Mouse (Mus musculus) lung, postnatal 10 days (tissue): ENCODE measurements around the gene Cyp2a5.
"Not testable (repeated sequence)": the region's sequence is repeated elsewhere in the genome, so short reads cannot be mapped to it uniquely, and the experiment has no call there.

ENCODE experiments used
- DNase-seq: peaks from one replicate; pipeline ENCODE4 v3.0.0; 2021

Gene Cyp2a5

DNA sequence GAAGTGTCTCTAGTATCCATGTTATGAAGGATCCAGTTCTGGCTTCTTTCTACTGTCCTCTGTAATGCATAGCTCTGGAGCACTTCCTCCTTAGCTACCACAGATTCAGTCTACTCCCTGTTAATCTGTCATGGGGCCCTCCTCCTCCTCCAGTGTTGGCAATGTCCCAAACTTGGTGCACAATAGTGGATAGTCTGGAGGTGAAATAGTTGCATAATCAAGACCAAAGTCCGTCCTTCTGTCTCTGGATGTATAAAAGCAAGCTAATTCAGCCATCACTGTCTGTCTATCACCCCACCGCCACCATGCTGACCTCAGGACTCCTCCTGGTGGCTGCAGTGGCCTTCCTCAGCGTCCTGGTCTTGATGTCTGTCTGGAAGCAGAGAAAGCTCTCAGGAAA, at the start of gene Cyp2a5:
TSS of gene Cyp2a5 (plus strand) at position 247 of the 400 bp plus-strand sequence.
- not testable (repeated sequence) for DNase-seq

DNA sequence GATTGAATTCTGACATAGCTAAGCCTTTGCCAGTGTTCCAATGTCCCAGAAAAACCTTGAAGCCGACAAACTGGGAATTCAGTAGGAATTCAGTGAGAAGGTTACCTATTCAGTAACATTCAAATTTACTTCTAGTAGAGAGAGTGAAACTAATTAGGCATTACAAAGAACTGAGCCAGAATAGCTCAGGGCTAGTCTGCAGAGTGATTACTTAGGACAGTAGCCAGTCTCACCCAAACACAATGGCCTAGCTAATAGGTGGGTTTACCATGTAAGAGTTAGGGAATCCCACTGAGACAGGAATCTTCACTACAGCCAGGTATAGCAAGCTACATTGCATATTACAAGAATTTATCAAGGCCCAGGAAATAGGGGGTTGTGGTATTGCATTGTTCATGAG, 49.1 kb upstream of the Cyp2a5 start:
- DNase-seq = not testable (repeated sequence)

DNA sequence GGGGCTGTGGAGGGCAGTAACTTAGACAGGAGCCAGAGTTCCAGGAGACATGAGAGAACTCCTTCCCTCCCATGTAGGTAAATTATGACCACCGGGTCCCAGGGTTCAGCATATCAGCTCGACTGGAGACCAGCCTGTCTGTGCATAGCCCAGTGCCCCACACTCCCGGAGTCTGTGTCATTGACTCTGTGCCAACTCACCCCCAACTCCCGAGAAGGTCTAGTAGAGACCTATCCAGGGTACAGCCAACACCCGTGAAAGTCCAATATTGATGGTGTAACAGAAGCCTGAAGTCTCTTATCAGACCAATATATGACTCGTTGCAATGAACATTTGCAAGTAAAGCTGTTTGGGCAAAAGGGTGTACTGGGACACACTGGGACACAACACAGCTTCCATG, 45.1 kb upstream of the Cyp2a5 start:
- DNase-seq = no peak

DNA sequence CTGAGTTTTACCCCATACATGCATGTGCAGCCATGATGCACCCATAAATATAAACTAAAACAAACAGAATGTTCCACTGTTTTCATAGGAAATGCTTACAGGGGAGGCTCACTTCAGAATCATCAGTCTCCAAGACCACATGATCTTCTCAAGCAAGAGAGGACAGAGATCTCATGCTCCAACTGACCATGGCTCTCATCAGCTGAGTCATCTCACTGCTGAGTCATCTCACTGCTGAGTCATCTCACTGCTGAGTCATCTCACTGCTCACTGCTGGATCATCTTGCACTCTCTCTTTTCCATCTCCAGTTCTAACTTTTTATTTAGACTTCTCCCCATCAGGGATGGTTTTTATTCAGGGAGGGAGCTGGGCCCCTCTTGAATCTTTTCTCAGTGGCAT, 35.0 kb upstream of the Cyp2a5 start:
- DNase-seq = no peak

DNA sequence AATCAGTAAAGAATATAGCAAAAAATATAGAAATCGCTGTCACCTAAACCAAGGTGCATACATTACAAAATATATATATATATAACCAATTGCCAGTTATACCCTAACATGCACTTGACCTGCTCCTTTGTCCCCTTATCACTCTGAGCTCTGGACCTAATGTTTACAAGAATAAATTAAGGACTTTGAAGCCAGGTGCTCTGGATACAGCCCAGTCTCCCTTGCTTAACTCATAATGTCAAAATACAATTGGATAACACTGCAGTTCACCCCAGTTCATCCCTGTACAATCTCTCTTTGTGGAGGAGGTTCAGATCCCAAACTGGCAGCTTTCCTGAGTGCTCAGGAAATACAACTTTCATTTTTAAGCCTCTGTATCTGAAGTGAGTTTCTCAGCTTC, 34.1 kb upstream of the Cyp2a5 start:
- DNase-seq = no peak

DNA sequence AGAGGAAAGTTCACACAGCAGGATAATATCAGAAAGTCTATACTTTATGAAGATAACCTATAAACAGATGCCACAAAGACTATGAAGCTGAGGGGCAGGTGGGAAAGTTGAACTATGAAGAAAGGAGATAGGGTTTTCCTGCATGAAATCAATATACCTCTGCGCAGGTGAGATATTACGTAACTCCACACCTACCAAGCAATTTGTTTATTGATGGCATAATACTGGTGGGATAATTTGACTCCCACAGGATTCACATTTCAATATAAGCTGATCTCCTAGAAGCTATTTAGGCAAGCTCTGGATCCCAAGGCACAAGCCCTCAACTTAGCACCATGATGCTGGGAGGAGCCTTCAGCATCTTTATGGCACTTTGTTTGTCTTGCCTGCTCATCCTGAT, 26.5 kb upstream of the Cyp2a5 start, which contains the start of gene Cyp2g1:
TSS of gene Cyp2g1 (plus strand) at position 301 of the 400 bp plus-strand sequence.
- DNase-seq = no peak

DNA sequence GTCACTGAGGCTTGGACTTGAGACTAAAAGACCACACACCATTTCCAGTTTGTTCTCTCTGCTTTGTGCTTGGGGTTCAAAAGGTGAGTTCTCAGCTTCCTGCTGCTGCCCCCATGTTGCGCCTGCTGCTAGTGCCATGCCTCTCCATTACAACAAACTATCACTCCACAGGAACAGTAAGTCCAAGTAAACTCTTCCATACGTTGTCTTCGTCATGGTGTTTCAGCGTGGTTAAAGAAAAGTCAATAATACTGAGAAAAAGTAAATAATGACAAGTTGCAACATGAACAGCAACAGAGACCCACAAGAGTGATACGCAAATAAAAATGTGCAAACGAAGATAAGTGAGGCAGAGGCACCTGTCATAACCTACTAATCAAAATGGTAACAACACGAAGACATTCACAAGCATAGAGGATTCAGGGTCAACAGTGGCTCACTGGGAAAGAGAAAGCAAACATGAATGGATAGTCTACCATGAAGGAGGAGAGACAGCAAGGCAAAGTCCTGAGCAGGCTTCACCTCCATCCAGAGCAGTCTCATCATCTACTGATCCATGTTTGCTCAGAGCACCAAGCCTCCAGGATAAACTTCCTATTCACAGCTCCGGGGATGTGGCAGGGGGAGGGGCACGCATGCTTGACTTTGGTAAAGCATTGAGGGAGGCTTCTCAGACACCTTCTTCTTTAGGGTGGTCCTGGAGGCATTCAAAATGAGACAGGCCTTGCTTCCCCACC, 3.4 kb upstream of the Cyp2a5 start:
- not testable (repeated sequence) for DNase-seq

DNA sequence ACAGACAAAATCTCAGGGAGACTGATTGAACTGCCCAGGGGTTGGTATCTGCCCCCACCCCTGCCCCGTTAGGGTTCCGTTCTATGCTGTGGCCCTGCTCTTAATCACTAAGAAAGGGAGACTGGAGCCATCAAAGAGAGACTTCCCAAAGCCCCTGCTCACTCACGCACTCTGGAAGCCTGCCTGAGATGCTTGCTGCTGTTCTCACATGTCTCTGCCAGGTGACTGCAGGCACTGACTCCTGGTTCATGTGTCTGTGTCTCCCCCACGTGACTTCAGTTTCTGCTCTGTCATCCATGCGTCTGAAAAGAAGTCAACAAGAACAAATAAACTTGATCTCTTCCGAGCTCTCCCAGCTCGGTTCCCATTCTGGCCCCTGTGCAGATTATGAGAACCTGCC, 2.4 kb upstream of the Cyp2a5 start:
- not testable (repeated sequence) for DNase-seq

DNA sequence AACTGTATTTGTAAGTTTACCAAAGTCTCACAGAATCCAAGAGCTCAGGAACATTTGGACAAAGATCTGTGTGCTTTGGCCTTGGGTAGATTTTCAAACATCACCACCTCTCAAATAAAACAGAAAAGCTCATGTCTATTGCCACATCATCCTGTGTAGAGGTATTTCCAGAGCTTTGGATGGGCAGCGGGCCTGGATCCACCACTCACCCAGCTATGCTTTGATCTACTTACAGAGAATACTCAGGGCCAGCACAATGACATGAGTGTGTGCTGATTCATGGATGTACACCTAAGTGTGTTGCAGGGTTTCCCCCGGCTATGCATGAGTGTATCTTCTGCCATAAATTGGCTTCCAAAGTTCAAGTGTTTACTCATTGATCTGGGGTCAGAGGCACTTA, 8.3 kb downstream of the Cyp2a5 start:
- DNase-seq = not testable (repeated sequence)

DNA sequence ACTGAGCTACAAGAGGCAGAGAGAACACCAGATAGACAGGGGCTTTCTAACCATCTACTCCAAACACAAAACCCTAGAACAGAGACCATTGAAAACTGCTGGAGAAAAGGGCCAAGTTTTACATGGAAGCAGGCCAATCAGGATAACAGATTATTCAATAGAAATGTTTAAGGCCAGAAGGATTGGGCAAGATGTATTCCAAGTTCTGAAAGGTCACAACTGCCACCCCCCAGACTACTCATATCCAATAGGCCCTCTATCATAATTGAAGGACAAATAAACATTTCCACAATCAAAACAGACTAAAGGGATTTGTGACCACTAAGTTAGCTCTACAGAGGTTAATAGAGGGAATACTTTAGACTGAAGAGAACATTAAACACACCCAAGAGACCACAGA, 15.0 kb downstream of the Cyp2a5 start:
- not testable (repeated sequence) for DNase-seq

DNA sequence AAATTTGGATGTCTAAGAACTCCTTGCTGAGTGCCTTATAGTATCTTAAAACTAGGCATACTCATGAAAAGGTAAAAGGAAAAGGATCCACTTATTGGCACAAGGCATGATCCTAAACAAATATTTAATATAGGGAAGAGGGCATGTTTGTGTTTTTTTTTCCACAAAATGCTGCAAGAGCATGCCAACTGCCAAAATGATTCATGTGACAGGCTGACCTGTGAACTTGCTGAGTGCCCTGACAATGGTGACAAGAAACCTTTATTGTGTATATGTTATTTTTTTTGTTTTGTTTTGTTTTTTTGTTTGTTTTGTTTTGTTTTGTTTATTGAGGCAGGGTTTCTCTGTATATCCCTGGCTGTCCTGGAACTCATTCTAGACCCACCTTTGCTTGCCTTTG, 43.5 kb downstream of the Cyp2a5 start:
- not testable (repeated sequence) for DNase-seq

DNA sequence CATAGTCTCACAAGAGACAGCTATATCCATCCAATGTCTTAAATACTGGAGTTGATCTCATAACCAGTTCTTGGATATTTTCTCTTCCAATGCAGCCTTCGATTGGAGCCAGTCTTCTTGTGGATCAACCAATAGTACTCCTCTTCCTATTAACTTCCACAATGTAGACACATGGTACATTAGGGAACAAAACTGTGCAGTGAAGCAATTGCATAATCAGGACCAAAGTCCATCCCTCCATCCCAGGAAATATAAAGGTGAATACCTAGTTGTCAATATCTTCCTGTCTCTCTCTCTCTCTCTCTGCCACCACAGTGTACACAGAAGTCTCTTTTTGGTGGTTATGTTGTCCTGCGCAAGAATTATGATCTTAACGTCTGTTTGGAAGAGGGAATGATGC, 45.5 kb downstream of the Cyp2a5 start:
- not testable (repeated sequence) for DNase-seq
